Mouse (Mus musculus): Measurements from ENCODE around the gene Msrb2. TPM values are rescaled to one million over a fixed set of nuclear protein-coding genes. Genes with fewer than 3 reads are reported as not detected.

The Msrb2 gene
- polyA plus RNA-seq, 1 experiment from 2014 or later, result 27.7 TPM

DNA sequence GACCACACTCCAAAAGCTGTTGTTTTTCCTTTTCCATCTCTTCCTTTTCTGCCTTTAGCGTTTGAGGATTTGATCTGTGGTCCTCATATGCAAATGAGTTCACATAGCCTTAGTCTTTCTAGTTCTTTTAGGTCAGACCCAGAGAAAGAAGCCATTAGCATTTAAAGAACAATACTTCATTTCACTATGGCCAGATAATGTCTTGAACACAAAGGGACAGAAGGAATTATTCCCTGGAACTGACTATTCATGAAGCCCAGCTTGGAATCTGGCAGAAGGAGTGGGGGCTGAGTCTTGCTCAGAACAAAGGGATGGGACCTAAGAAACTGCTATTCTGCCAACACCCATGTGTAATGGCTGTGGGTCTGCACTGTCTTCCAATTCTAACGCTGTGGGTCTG lies 21.6 kb downstream of the Msrb2 start:
- WGBS, result 34% methylated on average over 2 of the region's 2 CpGs
- Histone ChIP-seq H3K27me3 (no peaks in the 10 kb centered on the region), H3K27ac (no peak overlapping the region), H3K4me2 (replicated peaks) (no peak overlapping the region), H3K4me3 (no peak overlapping the region), H3K4me1 (no peaks in the 10 kb centered on the region), H3K9ac (no peak overlapping the region), H3K9me3 (no peaks in the 10 kb centered on the region), H3K36me3 (no peaks in the 10 kb centered on the region)
- ATAC-seq (ENCODE audit: insufficient number of reproducible peaks, insufficient read depth, low FRiP score, low TSS enrichment), result no peak

GRCm38 (mm10) chr2:19405409-19405808 lies 34.2 kb downstream of the Msrb2 start:
- Histone ChIP-seq H3K4me2 (replicated peaks) (no peak overlapping the region), H3K27me3 (no peaks in the 10 kb centered on the region), H3K9me3 (no peaks in the 10 kb centered on the region), H3K4me1 (no peaks in the 10 kb centered on the region), H3K27ac (no peak overlapping the region), H3K4me3 (no peak overlapping the region), H3K36me3 (no peaks in the 10 kb centered on the region), H3K9ac (no peak overlapping the region)
- ATAC-seq (ENCODE audit: insufficient number of reproducible peaks, insufficient read depth, low FRiP score, low TSS enrichment), result no peak; the same call in 1 of the 2 replicates
- 82% methylated on average over 5 of the region's 5 CpGs for WGBS

GRCm38 (mm10) chr2:19406531-19406930 lies 35.3 kb downstream of the Msrb2 start:
- H3K4me3 ChIP-seq, result no peak overlapping the region
- H3K4me1 ChIP-seq, result no peaks in the 10 kb centered on the region
- H3K9me3 ChIP-seq, result no peaks in the 10 kb centered on the region
- H3K27ac ChIP-seq, result no peak overlapping the region
- no peak for ATAC-seq (ENCODE audit: insufficient number of reproducible peaks, insufficient read depth, low FRiP score, low TSS enrichment)
- no peak overlapping the region for H3K4me2 ChIP-seq (replicated peaks)
- no peak overlapping the region for H3K9ac ChIP-seq
- H3K36me3 ChIP-seq, result no peaks in the 10 kb centered on the region
- 36% methylated on average over 3 of the region's 3 CpGs for WGBS
- no peaks in the 10 kb centered on the region for H3K27me3 ChIP-seq

DNA sequence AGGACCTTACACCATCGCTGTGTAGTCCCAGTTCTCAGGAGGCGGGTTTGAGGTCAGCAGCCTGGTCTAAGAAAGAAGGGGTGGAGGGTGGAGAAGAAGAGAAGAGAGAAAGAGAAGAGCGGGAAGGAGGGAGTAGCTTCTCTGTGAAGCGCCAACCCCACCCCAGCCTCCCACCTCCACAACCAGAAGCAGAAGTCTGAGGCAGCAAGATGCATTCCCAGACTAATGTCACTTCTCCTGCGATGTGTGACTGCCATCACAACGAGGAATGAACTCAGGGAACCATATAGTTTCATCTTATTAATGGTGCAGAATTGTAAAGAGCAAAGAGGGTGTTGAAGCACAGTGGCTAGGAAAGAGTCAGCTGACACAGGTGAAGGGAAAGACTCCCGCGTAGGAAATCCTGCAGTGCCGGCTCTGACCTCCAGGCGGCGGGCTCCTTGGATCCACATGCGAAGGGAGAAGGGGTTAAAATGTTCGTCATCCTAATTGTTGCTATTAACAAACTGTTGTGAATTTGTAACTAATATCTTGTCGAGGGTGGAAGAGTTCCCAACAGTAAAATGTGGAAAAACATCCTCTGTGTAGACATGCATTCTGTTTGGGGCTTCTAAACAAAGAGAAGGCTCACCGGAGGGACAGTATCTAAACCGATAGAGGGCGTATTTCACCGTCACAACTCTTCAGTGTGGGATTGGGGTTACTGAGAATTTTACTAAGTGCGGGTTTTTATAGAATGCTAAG lies 43.2 kb downstream of the Msrb2 start:
- Histone ChIP-seq H3K9me3 (no peaks in the 10 kb centered on the region), H3K27ac (no peak overlapping the region), H3K27me3 (peaks cover 2% of the 10 kb centered on the region; the same call in 1 of the 2 replicates), H3K36me3 (no peaks in the 10 kb centered on the region), H3K4me2 (replicated peaks) (peak overlapping the region; percentile 49), H3K4me3 (peak overlapping the region; percentile 20; the same call in 1 of the 2 replicates), H3K9ac (no peak overlapping the region), H3K4me1 (no peaks in the 10 kb centered on the region)
- WGBS, result 17% methylated on average over 19 of the region's 19 CpGs
- no peak for ATAC-seq (ENCODE audit: insufficient number of reproducible peaks, insufficient read depth, low FRiP score, low TSS enrichment)

GRCm38 (mm10) chr2:19415063-19415521 lies 43.9 kb downstream of the Msrb2 start:
- Histone ChIP-seq H3K4me2 (replicated peaks) (peak overlapping the region; percentile 49), H3K36me3 (no peaks in the 10 kb centered on the region), H3K4me3 (peak overlapping the region; percentile 20; the same call in 1 of the 2 replicates), H3K9me3 (no peaks in the 10 kb centered on the region), H3K4me1 (no peaks in the 10 kb centered on the region), H3K27me3 (peaks cover 2% of the 10 kb centered on the region; the same call in 1 of the 2 replicates), H3K9ac (no peak overlapping the region), H3K27ac (no peak overlapping the region)
- ATAC-seq (ENCODE audit: insufficient number of reproducible peaks, insufficient read depth, low FRiP score, low TSS enrichment), result no peak
- 2% methylated on average over 6 of the region's 6 CpGs for WGBS

DNA sequence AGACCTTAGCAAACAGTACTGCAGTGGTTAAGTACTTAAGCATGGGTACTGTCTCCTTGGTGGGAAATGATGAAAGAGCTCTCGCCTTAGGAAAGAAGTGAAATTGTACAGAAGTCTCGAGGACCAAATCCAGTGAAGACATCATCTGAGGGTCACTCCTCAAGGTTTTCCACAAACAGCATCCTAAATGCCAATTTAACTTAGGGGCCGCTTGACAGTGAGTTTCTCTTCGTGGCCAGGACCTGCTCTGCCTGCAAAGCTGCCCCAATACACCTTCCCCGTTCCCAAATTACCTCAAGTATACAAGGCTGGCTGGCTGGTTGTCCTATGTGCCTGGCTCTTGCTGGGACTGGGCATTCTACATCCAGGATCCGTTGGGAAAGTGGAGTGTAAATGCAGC lies 44.8 kb downstream of the Msrb2 start:
- Histone ChIP-seq H3K4me2 (replicated peaks) (no peak overlapping the region), H3K9me3 (no peaks in the 10 kb centered on the region), H3K27ac (no peak overlapping the region), H3K4me1 (no peaks in the 10 kb centered on the region), H3K9ac (no peak overlapping the region), H3K36me3 (no peaks in the 10 kb centered on the region), H3K4me3 (no peak overlapping the region), H3K27me3 (peaks cover 2% of the 10 kb centered on the region; the same call in 1 of the 2 replicates)
- ATAC-seq (ENCODE audit: insufficient number of reproducible peaks, insufficient read depth, low FRiP score, low TSS enrichment), result no peak
- WGBS, result 75% methylated on average over 6 of the region's 6 CpGs

DNA sequence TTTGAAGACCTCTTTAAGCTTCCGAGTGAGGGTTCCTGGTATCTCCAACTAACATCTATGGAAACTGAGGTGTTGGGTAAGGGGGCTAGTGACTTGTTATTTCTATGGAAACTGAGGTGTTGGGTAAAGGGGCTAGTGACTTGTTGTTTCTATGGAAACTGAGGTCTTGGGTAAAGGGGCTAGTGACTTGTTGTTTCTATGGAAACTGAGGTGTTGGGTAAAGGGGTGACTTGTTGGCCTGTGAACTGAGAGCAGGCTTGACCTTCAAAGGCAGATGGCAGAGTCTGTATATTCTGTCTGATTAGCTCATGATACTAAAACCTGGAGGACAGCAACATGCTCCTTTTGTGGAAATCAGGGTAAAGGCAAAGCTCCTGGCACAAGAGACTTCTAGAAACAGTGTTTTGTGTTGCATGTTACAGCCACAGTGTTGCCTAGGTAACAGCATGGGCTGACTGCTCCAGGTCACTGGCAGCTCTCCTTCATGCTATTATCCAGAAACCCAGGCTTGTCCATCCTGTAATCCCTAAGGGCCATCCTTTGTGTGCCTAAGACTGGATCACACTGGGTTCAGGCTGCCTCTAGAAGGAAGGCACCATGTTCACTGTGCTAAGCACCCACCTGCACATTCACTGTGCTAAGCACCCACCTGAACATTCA lies 48.6 kb downstream of the Msrb2 start:
- ATAC-seq (ENCODE audit: insufficient number of reproducible peaks, insufficient read depth, low FRiP score, low TSS enrichment), result no peak
- Histone ChIP-seq H3K27me3 (peaks cover 14% of the 10 kb centered on the region), H3K36me3 (no peaks in the 10 kb centered on the region)

DNA sequence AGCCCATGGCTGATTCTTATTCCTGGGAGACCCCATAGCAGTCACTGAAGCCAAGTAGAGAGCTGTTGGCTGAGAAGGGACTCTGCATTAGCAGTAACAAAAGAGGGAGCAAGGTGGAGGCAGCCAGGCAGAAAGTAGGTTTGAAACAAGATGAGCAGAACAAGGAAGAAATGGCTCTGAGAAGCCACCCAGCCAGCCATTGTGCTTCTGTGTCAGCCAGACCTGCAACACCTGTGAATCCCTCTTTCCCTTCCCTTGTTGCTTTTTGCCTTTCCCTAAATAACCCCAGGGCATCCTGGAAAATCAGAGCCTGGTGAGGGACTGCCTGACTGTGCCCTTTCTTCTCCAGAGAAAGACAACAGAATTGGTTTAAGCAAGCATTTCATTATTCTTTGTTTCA lies 51.0 kb downstream of the Msrb2 start:
- Histone ChIP-seq H3K4me3 (no peak overlapping the region), H3K9me3 (no peaks in the 10 kb centered on the region), H3K9ac (no peak overlapping the region), H3K27ac (no peak overlapping the region), H3K36me3 (no peaks in the 10 kb centered on the region), H3K4me1 (no peaks in the 10 kb centered on the region), H3K4me2 (replicated peaks) (no peak overlapping the region), H3K27me3 (peaks cover 29% of the 10 kb centered on the region)
- ATAC-seq (ENCODE audit: insufficient number of reproducible peaks, insufficient read depth, low FRiP score, low TSS enrichment), result no peak

More for the DNA sequence above, 48.6 kb downstream of the Msrb2 start:
- whole genome bisulfite sequencing, result 81% methylated on average over 1 of the region's 1 CpGs
- H3K9me3 ChIP-seq, result no peaks in the 10 kb centered on the region
- no peak overlapping the region for H3K4me2 ChIP-seq (replicated peaks)
- no peak overlapping the region for H3K4me3 ChIP-seq
- H3K4me1 ChIP-seq, result no peaks in the 10 kb centered on the region
- no peak overlapping the region for H3K9ac ChIP-seq
- H3K27ac ChIP-seq, result no peak overlapping the region

GRCm38 (mm10) chr2:19423086-19423485 lies 51.8 kb downstream of the Msrb2 start:
- H3K9ac ChIP-seq, result no peak overlapping the region
- H3K4me1 ChIP-seq, result no peaks in the 10 kb centered on the region
- WGBS, result 78% methylated on average over 6 of the region's 6 CpGs
- ATAC-seq (ENCODE audit: insufficient number of reproducible peaks, insufficient read depth, low FRiP score, low TSS enrichment), result no peak
- no peak overlapping the region for H3K27ac ChIP-seq
- no peak overlapping the region for H3K4me3 ChIP-seq
- no peaks in the 10 kb centered on the region for H3K36me3 ChIP-seq
- no peaks in the 10 kb centered on the region for H3K9me3 ChIP-seq
- no peak overlapping the region for H3K4me2 ChIP-seq (replicated peaks)
- H3K27me3 ChIP-seq, result peaks cover 33% of the 10 kb centered on the region

GRCm38 (mm10) chr2:19429031-19429430 lies 57.8 kb downstream of the Msrb2 start:
- Histone ChIP-seq H3K27me3 (peaks cover 79% of the 10 kb centered on the region), H3K4me1 (peaks cover 11% of the 10 kb centered on the region), H3K36me3 (no peaks in the 10 kb centered on the region), H3K4me2 (replicated peaks) (no peak overlapping the region), H3K4me3 (no peak overlapping the region), H3K9me3 (no peaks in the 10 kb centered on the region), H3K27ac (no peak overlapping the region), H3K9ac (no peak overlapping the region)
- 7% methylated on average over 10 of the region's 10 CpGs for WGBS
- no peak for ATAC-seq (ENCODE audit: insufficient number of reproducible peaks, insufficient read depth, low FRiP score, low TSS enrichment)

GRCm38 (mm10) chr2:19429691-19430690 lies 58.8 kb downstream of the Msrb2 start:
- WGBS, result 4% methylated on average over 31 of the region's 31 CpGs
- no peak overlapping the region for H3K4me3 ChIP-seq
- ATAC-seq (ENCODE audit: insufficient number of reproducible peaks, insufficient read depth, low FRiP score, low TSS enrichment), result no peak
- H3K36me3 ChIP-seq, result no peaks in the 10 kb centered on the region
- peaks cover 83% of the 10 kb centered on the region for H3K27me3 ChIP-seq
- H3K27ac ChIP-seq, result no peak overlapping the region
- H3K9ac ChIP-seq, result no peak overlapping the region
- no peaks in the 10 kb centered on the region for H3K9me3 ChIP-seq
- H3K4me1 ChIP-seq, result peaks cover 11% of the 10 kb centered on the region
- no peak overlapping the region for H3K4me2 ChIP-seq (replicated peaks)

All from embryonic facial prominence, embryonic 12.5 days (tissue).